Mouse (Mus musculus): Measurements from ENCODE around the gene Cxcl17. TPM values are rescaled to one million over a fixed set of nuclear protein-coding genes. Genes with fewer than 3 reads are reported as not detected.
"Not testable (repeated sequence)": the region's sequence is repeated elsewhere in the genome, so short reads cannot be mapped to it uniquely, and the experiment has no call there.

Cxcl17 gene
- 0.30 and 0.43 TPM in 2 replicates for polyA plus RNA-seq (2016; fragmentation: Nextera tagmentation; extraction: Ambion mirVana)

- WGBS, result 36% methylated on average over 7 of the region's 7 CpGs
- ATAC-seq (ENCODE audit: low FRiP score), result no peak
- no peak within 1 kb of the TSS for H3K9ac ChIP-seq
- H3K27me3 ChIP-seq, result no peaks in the 10 kb centered on the region
- H3K9me3 ChIP-seq (replicated peaks), result no peaks in the 10 kb centered on the region
- no peak within 1 kb of the TSS for H3K4me2 ChIP-seq (replicated peaks)
- no peak within 1 kb of the TSS for H3K4me3 ChIP-seq
- H3K4me1 ChIP-seq, result 0 out of 2 replicates have a peak, but pooled peaks cover 2% of the 10 kb centered on the region
- H3K36me3 ChIP-seq, result no peaks in the 10 kb centered on the region
- no peak within 1 kb of the TSS for H3K27ac ChIP-seq
These were observed at the start of gene Cxcl17 for GRCm38 (mm10) chr7:25412833-25413441. TSS of gene Cxcl17 (minus strand) at chr7:25412886.

DNA sequence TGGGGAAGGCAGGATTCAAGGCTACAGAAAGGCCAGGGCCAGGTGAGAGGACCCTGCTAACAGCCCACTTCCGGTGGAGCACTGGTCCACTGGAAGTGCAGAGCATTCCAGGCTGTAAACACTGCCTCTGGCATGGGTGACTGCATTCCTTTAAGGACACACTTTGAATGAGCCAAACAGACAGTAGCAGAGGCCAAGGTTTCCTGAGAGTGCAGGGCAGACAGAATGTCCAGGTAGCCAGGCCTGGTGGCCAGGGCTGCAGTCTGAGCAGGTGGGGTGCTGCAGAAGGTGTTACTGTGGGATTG lies 49.3 kb upstream of the Cxcl17 start:
- not testable (repeated sequence) for H3K27me3 ChIP-seq; H3K4me3 ChIP-seq; H3K27ac ChIP-seq; H3K4me2 ChIP-seq (replicated peaks); H3K36me3 ChIP-seq; ATAC-seq (ENCODE audit: low FRiP score); H3K9ac ChIP-seq; H3K9me3 ChIP-seq (replicated peaks); H3K4me1 ChIP-seq
- no CpG with 5 or more reads among the region's 1 CpGs for WGBS

- ATAC-seq (ENCODE audit: low FRiP score), result peak; percentile 68; the same call in 1 of the 2 replicates
- WGBS, result 60% methylated on average over 4 of the region's 5 CpGs
- H3K27me3 ChIP-seq; H3K9me3 ChIP-seq (replicated peaks); H3K36me3 ChIP-seq; H3K9ac ChIP-seq; H3K4me3 ChIP-seq; H3K4me1 ChIP-seq; H3K27ac ChIP-seq; H3K4me2 ChIP-seq (replicated peaks): not testable (repeated sequence)
These were observed 48.8 kb upstream of the Cxcl17 start for GRCm38 (mm10) chr7:25461336-25462032.

GRCm38 (mm10) chr7:25452103-25452502 lies 39.4 kb upstream of the Cxcl17 start:
- WGBS, result 73% methylated on average over 3 of the region's 3 CpGs
- Histone ChIP-seq H3K27me3 (no peaks in the 10 kb centered on the region), H3K36me3 (no peaks in the 10 kb centered on the region), H3K9me3 (replicated peaks) (no peaks in the 10 kb centered on the region), H3K4me2 (replicated peaks) (no peak overlapping the region), H3K4me1 (no peaks in the 10 kb centered on the region), H3K27ac (no peak overlapping the region), H3K4me3 (no peak overlapping the region), H3K9ac (no peak overlapping the region)
- no peak for ATAC-seq (ENCODE audit: low FRiP score)

- Histone ChIP-seq H3K4me3 (no peak overlapping the region), H3K36me3 (no peaks in the 10 kb centered on the region), H3K4me2 (replicated peaks) (no peak overlapping the region), H3K27me3 (no peaks in the 10 kb centered on the region), H3K9ac (no peak overlapping the region), H3K4me1 (no peaks in the 10 kb centered on the region), H3K9me3 (replicated peaks) (no peaks in the 10 kb centered on the region), H3K27ac (no peak overlapping the region)
- WGBS, result 51% methylated on average over 9 of the region's 9 CpGs
- ATAC-seq (ENCODE audit: low FRiP score), result no peak
These were observed 37.5 kb upstream of the Cxcl17 start for GRCm38 (mm10) chr7:25449913-25450890.

DNA sequence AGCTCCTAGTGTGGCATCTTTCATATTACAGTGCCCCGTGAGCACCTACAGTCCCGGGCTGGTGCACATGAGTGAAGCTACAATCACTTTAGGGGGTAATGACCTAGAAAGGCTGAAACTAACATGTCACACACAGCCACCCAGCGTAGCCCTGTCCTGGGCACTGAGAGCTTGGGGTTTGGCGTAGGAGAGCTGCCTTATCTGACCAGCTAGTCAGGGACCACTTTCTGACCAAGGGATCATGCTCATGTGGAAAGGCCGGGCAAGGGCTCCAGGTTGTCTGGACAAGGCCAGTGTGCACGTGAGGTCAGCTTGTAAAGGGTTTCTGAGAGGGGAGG lies 28.1 kb upstream of the Cxcl17 start:
- Histone ChIP-seq H3K4me2 (replicated peaks) (no peak overlapping the region), H3K4me3 (no peak overlapping the region), H3K9me3 (replicated peaks) (no peaks in the 10 kb centered on the region), H3K4me1 (no peaks in the 10 kb centered on the region), H3K9ac (no peak overlapping the region), H3K27ac (no peak overlapping the region), H3K27me3 (no peaks in the 10 kb centered on the region), H3K36me3 (no peaks in the 10 kb centered on the region)
- no peak for ATAC-seq (ENCODE audit: low FRiP score)
- WGBS, result 89% methylated on average over 6 of the region's 6 CpGs

- no peak for ATAC-seq (ENCODE audit: low FRiP score)
- WGBS, result 90% methylated on average over 9 of the region's 9 CpGs
These were observed 27.5 kb upstream of the Cxcl17 start for GRCm38 (mm10) chr7:25439978-25440815.

GRCm38 (mm10) chr7:25439124-25439822 lies 26.6 kb upstream of the Cxcl17 start:
- H3K9me3 ChIP-seq (replicated peaks), result no peaks in the 10 kb centered on the region

More at GRCm38 (mm10) chr7:25439978-25440815, 27.5 kb upstream of the Cxcl17 start:
- H3K9ac ChIP-seq, result no peak overlapping the region
- H3K9me3 ChIP-seq (replicated peaks), result no peaks in the 10 kb centered on the region
- H3K4me3 ChIP-seq, result no peak overlapping the region
- no peak overlapping the region for H3K27ac ChIP-seq
- H3K4me2 ChIP-seq (replicated peaks), result no peak overlapping the region
- H3K36me3 ChIP-seq, result no peaks in the 10 kb centered on the region
- H3K4me1 ChIP-seq, result no peaks in the 10 kb centered on the region
- H3K27me3 ChIP-seq, result no peaks in the 10 kb centered on the region

DNA sequence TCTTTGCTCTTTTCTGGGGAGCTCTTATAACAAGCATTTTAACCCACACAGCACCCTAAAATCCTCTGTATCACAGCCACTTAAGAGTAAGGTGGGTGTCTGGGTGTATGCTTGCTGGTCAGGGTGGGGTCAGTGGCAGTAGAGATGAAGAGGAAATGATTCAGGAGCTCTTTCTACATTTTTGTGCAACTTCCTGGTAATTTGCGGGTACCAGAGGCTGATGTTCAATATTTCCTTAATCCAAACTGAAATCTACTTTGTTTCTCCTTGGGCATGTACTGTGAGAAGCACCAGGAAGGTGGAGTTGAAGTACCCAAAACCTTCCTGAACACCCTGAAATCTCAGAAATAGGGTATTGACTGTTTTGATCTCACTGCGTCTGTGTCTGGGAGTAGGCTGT lies 24.0 kb upstream of the Cxcl17 start:
- no peaks in the 10 kb centered on the region for H3K36me3 ChIP-seq
- WGBS, result 82% methylated on average over 2 of the region's 2 CpGs
- no peak overlapping the region for H3K4me3 ChIP-seq
- H3K4me2 ChIP-seq (replicated peaks), result no peak overlapping the region
- ATAC-seq (ENCODE audit: low FRiP score), result no peak
- H3K9ac ChIP-seq, result no peak overlapping the region
- peaks cover 13% of the 10 kb centered on the region for H3K4me1 ChIP-seq
- H3K27me3 ChIP-seq, result no peaks in the 10 kb centered on the region
- H3K9me3 ChIP-seq (replicated peaks), result no peaks in the 10 kb centered on the region
- H3K27ac ChIP-seq, result no peak overlapping the region

More at GRCm38 (mm10) chr7:25439124-25439822, 26.6 kb upstream of the Cxcl17 start:
- Histone ChIP-seq H3K36me3 (no peaks in the 10 kb centered on the region), H3K27me3 (no peaks in the 10 kb centered on the region), H3K4me1 (0 out of 2 replicates have a peak, but pooled peaks cover 3% of the 10 kb centered on the region), H3K27ac (no peak overlapping the region), H3K9ac (no peak overlapping the region), H3K4me3 (no peak overlapping the region), H3K4me2 (replicated peaks) (no peak overlapping the region)
- 91% methylated on average over 8 of the region's 8 CpGs for WGBS
- ATAC-seq (ENCODE audit: low FRiP score), result no peak

DNA sequence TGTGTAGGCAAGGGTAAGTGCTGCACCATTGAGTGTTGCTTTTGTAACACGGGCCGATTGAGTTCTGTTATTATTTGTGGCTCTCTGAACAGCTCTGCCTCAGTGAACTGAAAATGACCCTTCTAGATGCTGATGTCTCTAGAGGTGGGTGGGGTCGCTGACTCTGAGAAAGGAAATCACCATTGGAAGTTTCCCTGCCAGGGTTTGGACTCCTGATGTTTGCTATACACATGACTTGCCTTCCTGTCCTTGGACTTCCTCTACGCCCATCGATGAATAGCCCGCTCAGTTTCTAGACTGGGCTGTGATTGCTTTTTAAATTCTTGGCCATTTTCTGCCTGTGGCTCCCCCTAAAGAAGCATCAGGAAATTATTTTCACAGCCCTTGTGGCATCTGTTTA lies 23.5 kb upstream of the Cxcl17 start:
- Histone ChIP-seq H3K9me3 (replicated peaks) (no peaks in the 10 kb centered on the region), H3K27me3 (no peaks in the 10 kb centered on the region), H3K27ac (no peak overlapping the region), H3K36me3 (no peaks in the 10 kb centered on the region), H3K4me3 (no peak overlapping the region), H3K4me1 (peaks cover 13% of the 10 kb centered on the region), H3K4me2 (replicated peaks) (no peak overlapping the region), H3K9ac (no peak overlapping the region)
- WGBS, result 83% methylated on average over 6 of the region's 6 CpGs
- no peak for ATAC-seq (ENCODE audit: low FRiP score)

- ATAC-seq (ENCODE audit: low FRiP score), result no peak
- H3K4me2 ChIP-seq (replicated peaks), result no peak overlapping the region
These were observed 22.8 kb upstream of the Cxcl17 start for GRCm38 (mm10) chr7:25435546-25435851.

More at GRCm38 (mm10) chr7:25435546-25435851, 22.8 kb upstream of the Cxcl17 start:
- H3K36me3 ChIP-seq, result no peaks in the 10 kb centered on the region
- H3K4me1 ChIP-seq, result peaks cover 13% of the 10 kb centered on the region
- H3K27ac ChIP-seq, result no peak overlapping the region
- H3K27me3 ChIP-seq, result no peaks in the 10 kb centered on the region
- no peak overlapping the region for H3K4me3 ChIP-seq
- no peaks in the 10 kb centered on the region for H3K9me3 ChIP-seq (replicated peaks)
- WGBS, result 81% methylated on average over 2 of the region's 2 CpGs
- no peak overlapping the region; the same call in 1 of the 2 replicates for H3K9ac ChIP-seq

All from hindbrain, embryonic 12.5 days (tissue).